Comparison of ENCODE assay signal across 9 mouse cellular contexts in genomic region chr15:82298764-82299561, GRCm38 (mm10). TPM values are rescaled to one million over a fixed set of nuclear protein-coding genes. Genes with fewer than 3 reads are reported as not detected.
DNase-seq lines count a peak whose midpoint lies in the region; ATAC-seq lines count a peak whose summit lies in the region.
"Had no signal": no experiment of that assay in that cellular context is flagged by ENCODE, and none has a peak within 500 bp of the region (broad histone marks: within the 10 kb centered on the region; RNA-seq: fewer than 3 reads in every experiment).

TSS of gene Wbp2nl (plus strand) at chr15:82298954.

- H3K27ac ChIP-seq in kidney, embryonic 15.5 days, result no peak within 1 kb of the TSS
- no peak within 1 kb of the TSS for H3K27ac ChIP-seq in limb, embryonic 12.5 days

- no peak within 1 kb of the TSS for H3K9ac ChIP-seq in kidney, embryonic 15.5 days
- H3K9ac ChIP-seq in limb, embryonic 12.5 days (replicated peaks), result no peak within 1 kb of the TSS

- ATAC-seq in kidney, embryonic 15.5 days (replicated peaks; ENCODE audit: low FRiP score), result no peak
- ATAC-seq in limb, embryonic 12.5 days (ENCODE audit: insufficient number of reproducible peaks, insufficient read depth, low FRiP score, low TSS enrichment, low read depth), result no peak

- 0 out of 2 replicates have a peak within 1 kb of the TSS, but pooled peaks have one; percentile 0 for H3K4me3 ChIP-seq in kidney, embryonic 15.5 days (replicated peaks)
- H3K4me3 ChIP-seq in limb, embryonic 12.5 days (replicated peaks), result 0 out of 2 replicates have a peak within 1 kb of the TSS, but pooled peaks have one; percentile 1

- peaks cover 6% of the 10 kb centered on the region for H3K4me1 ChIP-seq in kidney, embryonic 15.5 days
- no peaks in the 10 kb centered on the region for H3K4me1 ChIP-seq in limb, embryonic 12.5 days (replicated peaks)

- peak within 1 kb of the TSS; percentile 42 for H3K4me2 ChIP-seq in kidney, embryonic 15.5 days
- H3K4me2 ChIP-seq in limb, embryonic 12.5 days, result peak within 1 kb of the TSS; percentile 17; the same call in 1 of the 2 replicates

- DNase-seq in adrenal gland, postnatal 14 days, result peak; percentile 13
- DNase-seq in adrenal gland, postnatal 10 days, result no peak
- no peak for DNase-seq in kidney, adult 9 months
- peak; percentile 31 for DNase-seq in retina, postnatal 1 day
- no peak for DNase-seq in ovary, postnatal 10 days (ENCODE audit: low spot score)
- no peak for DNase-seq in thymus, adult 18-20 months

- H3K36me3 ChIP-seq in kidney, embryonic 15.5 days, result no peaks in the 10 kb centered on the region
- no peaks in the 10 kb centered on the region for H3K36me3 ChIP-seq in limb, embryonic 12.5 days

- 0 out of 2 replicates have a peak, but pooled peaks cover 5% of the 10 kb centered on the region for H3K27me3 ChIP-seq in kidney, embryonic 15.5 days
- H3K27me3 ChIP-seq in limb, embryonic 12.5 days, result peaks cover 9% of the 10 kb centered on the region

- WGBS in kidney, embryonic 15.5 days, result 54% methylated on average over 39 of the region's 39 CpGs
- WGBS in limb, embryonic 12.5 days, result 54% methylated on average over 39 of the region's 39 CpGs

- no peaks in the 10 kb centered on the region for H3K9me3 ChIP-seq in kidney, embryonic 15.5 days (replicated peaks)
- H3K9me3 ChIP-seq in limb, embryonic 12.5 days, result no peaks in the 10 kb centered on the region

RNA-seq across cellular contexts. Expression of gene Wbp2nl, which starts in this region (rescaled TPM):
- total RNA-seq in adrenal gland, postnatal 14 days (2021), result not detected in 2 replicates
- under 1 TPM in 1 of 2 experiments, not detected in 1; 0.48 TPM for total RNA-seq in adrenal gland, postnatal 10 days (2021)
- 0.18 and 0.35 TPM in 2 replicates for polyA plus RNA-seq in kidney, embryonic 15.5 days (2015; fragmentation: Nextera tagmentation; extraction: Ambion mirVana)
- polyA plus RNA-seq in limb, embryonic 12.5 days (2016; fragmentation: Nextera tagmentation; extraction: Ambion mirVana), result not detected in 2 replicates
- total RNA-seq: layer of hippocampus, postnatal 25 days had no signal

Comparison
In these comparisons a context has a peak if more than half of its experiments do, and no peak if none do; other contexts are left out.
1. Peak in DNase-seq in adrenal gland, postnatal 14 days; RNA of the gene not detected or under 1 TPM.